Mouse (Mus musculus): ENCODE results near the gene Dcp1a. TPM values are rescaled to one million over a fixed set of nuclear protein-coding genes. Genes with fewer than 3 reads are reported as not detected.

Gene Dcp1a
- 17.3 and 19.6 TPM in 2 replicates for polyA plus RNA-seq (2015; fragmentation: Nextera tagmentation; extraction: Ambion mirVana)

- H3K9me3 ChIP-seq, result no peaks in the 10 kb centered on the region
Measured at GRCm38 (mm10) chr14:30479361-30479948, at the start of gene Dcp1a. Gene Dcp1a, plus strand, starts transcription at chr14:30479535.

GRCm38 (mm10) chr14:30429606-30430005, 49.7 kb upstream of the Dcp1a start:
- no peak overlapping the region for H3K9ac ChIP-seq
- 79% methylated on average over 9 of the region's 9 CpGs for WGBS
- H3K36me3 ChIP-seq (replicated peaks), result no peaks in the 10 kb centered on the region
- H3K27me3 ChIP-seq (replicated peaks), result no peaks in the 10 kb centered on the region
- no peak overlapping the region for H3K27ac ChIP-seq
- H3K4me2 ChIP-seq, result no peak overlapping the region
- H3K4me1 ChIP-seq, result no peaks in the 10 kb centered on the region
- no peak for ATAC-seq (replicated peaks)
- no peak overlapping the region for H3K4me3 ChIP-seq
- no peaks in the 10 kb centered on the region for H3K9me3 ChIP-seq

More at GRCm38 (mm10) chr14:30479361-30479948, at the start of gene Dcp1a:
- peak; percentile 100 for ATAC-seq (replicated peaks)
- Histone ChIP-seq H3K27me3 (replicated peaks) (no peaks in the 10 kb centered on the region), H3K4me1 (peaks cover 19% of the 10 kb centered on the region), H3K9ac (peak within 1 kb of the TSS; percentile 92), H3K4me2 (peak within 1 kb of the TSS; percentile 73), H3K4me3 (peak within 1 kb of the TSS; percentile 90), H3K36me3 (replicated peaks) (peaks cover 5% of the 10 kb centered on the region; the same call in 1 of the 2 replicates), H3K27ac (peak within 1 kb of the TSS; percentile 82)
- under 1% methylated on average over 39 of the region's 39 CpGs for WGBS

GRCm38 (mm10) chr14:30430026-30430425, 49.3 kb upstream of the Dcp1a start:
- no peaks in the 10 kb centered on the region for H3K27me3 ChIP-seq (replicated peaks)
- H3K4me1 ChIP-seq, result no peaks in the 10 kb centered on the region
- no peak for ATAC-seq (replicated peaks)
- no peak overlapping the region for H3K27ac ChIP-seq
- WGBS, result 90% methylated on average over 9 of the region's 9 CpGs
- no peaks in the 10 kb centered on the region for H3K36me3 ChIP-seq (replicated peaks)
- H3K4me3 ChIP-seq, result no peak overlapping the region
- no peaks in the 10 kb centered on the region for H3K9me3 ChIP-seq
- no peak overlapping the region for H3K4me2 ChIP-seq
- no peak overlapping the region for H3K9ac ChIP-seq

- Histone ChIP-seq H3K9ac (no peak overlapping the region), H3K4me1 (no peaks in the 10 kb centered on the region), H3K36me3 (replicated peaks) (no peaks in the 10 kb centered on the region), H3K27ac (no peak overlapping the region), H3K9me3 (no peaks in the 10 kb centered on the region), H3K27me3 (replicated peaks) (no peaks in the 10 kb centered on the region), H3K4me3 (no peak overlapping the region), H3K4me2 (no peak overlapping the region)
- no peak for ATAC-seq (replicated peaks)
- 54% methylated on average over 5 of the region's 5 CpGs for WGBS
Measured at GRCm38 (mm10) chr14:30430446-30430845, 48.9 kb upstream of the Dcp1a start.

GRCm38 (mm10) chr14:30435316-30435715, 44.0 kb upstream of the Dcp1a start:
- H3K27ac ChIP-seq, result no peak overlapping the region
- H3K4me2 ChIP-seq, result no peak overlapping the region
- H3K9me3 ChIP-seq, result no peaks in the 10 kb centered on the region
- ATAC-seq (replicated peaks), result no peak
- H3K36me3 ChIP-seq (replicated peaks), result no peaks in the 10 kb centered on the region
- H3K4me1 ChIP-seq, result no peaks in the 10 kb centered on the region
- no peak overlapping the region for H3K4me3 ChIP-seq
- H3K27me3 ChIP-seq (replicated peaks), result no peaks in the 10 kb centered on the region
- WGBS, result 88% methylated on average over 5 of the region's 5 CpGs
- no peak overlapping the region for H3K9ac ChIP-seq

GRCm38 (mm10) chr14:30439915-30440314, 39.4 kb upstream of the Dcp1a start:
- no peak for ATAC-seq (replicated peaks)
- 81% methylated on average over 3 of the region's 3 CpGs for WGBS
- no peak overlapping the region for H3K27ac ChIP-seq

GRCm38 (mm10) chr14:30455801-30456595, 23.3 kb upstream of the Dcp1a start:
- Histone ChIP-seq H3K27ac (no peak overlapping the region), H3K9ac (peak overlapping the region; percentile 13; the same call in 1 of the 2 replicates), H3K4me3 (no peak overlapping the region), H3K27me3 (replicated peaks) (no peaks in the 10 kb centered on the region), H3K36me3 (replicated peaks) (no peaks in the 10 kb centered on the region), H3K4me2 (peak overlapping the region; percentile 24), H3K9me3 (no peaks in the 10 kb centered on the region), H3K4me1 (peaks cover 4% of the 10 kb centered on the region; the same call in 1 of the 2 replicates)
- WGBS, result 11% methylated on average over 12 of the region's 13 CpGs
- ATAC-seq (replicated peaks), result no peak

More at GRCm38 (mm10) chr14:30439915-30440314, 39.4 kb upstream of the Dcp1a start:
- H3K9ac ChIP-seq, result no peak overlapping the region
- H3K4me3 ChIP-seq, result no peak overlapping the region
- H3K9me3 ChIP-seq, result no peaks in the 10 kb centered on the region
- H3K36me3 ChIP-seq (replicated peaks), result no peaks in the 10 kb centered on the region
- H3K27me3 ChIP-seq (replicated peaks), result no peaks in the 10 kb centered on the region
- no peaks in the 10 kb centered on the region for H3K4me1 ChIP-seq
- H3K4me2 ChIP-seq, result no peak overlapping the region

- Histone ChIP-seq H3K27ac (no peak overlapping the region), H3K4me2 (no peak overlapping the region), H3K36me3 (replicated peaks) (no peaks in the 10 kb centered on the region), H3K9me3 (no peaks in the 10 kb centered on the region), H3K9ac (no peak overlapping the region), H3K27me3 (replicated peaks) (no peaks in the 10 kb centered on the region), H3K4me1 (peaks cover 4% of the 10 kb centered on the region; the same call in 1 of the 2 replicates), H3K4me3 (no peak overlapping the region)
- ATAC-seq (replicated peaks), result no peak
- WGBS, result 73% methylated on average over 7 of the region's 7 CpGs
Measured at GRCm38 (mm10) chr14:30457436-30457835, 21.9 kb upstream of the Dcp1a start.

- Histone ChIP-seq H3K36me3 (replicated peaks) (no peaks in the 10 kb centered on the region), H3K4me1 (peaks cover 4% of the 10 kb centered on the region; the same call in 1 of the 2 replicates), H3K4me2 (no peak overlapping the region), H3K27ac (no peak overlapping the region), H3K27me3 (replicated peaks) (no peaks in the 10 kb centered on the region), H3K4me3 (no peak overlapping the region), H3K9ac (no peak overlapping the region), H3K9me3 (no peaks in the 10 kb centered on the region)
- 52% methylated on average over 2 of the region's 2 CpGs for WGBS
- ATAC-seq (replicated peaks), result no peak
Measured at GRCm38 (mm10) chr14:30457897-30458296, 21.4 kb upstream of the Dcp1a start.

- ATAC-seq (replicated peaks), result no peak
- Histone ChIP-seq H3K4me2 (no peak overlapping the region), H3K4me3 (no peak overlapping the region), H3K36me3 (replicated peaks) (no peaks in the 10 kb centered on the region), H3K27ac (no peak overlapping the region), H3K4me1 (peaks cover 4% of the 10 kb centered on the region; the same call in 1 of the 2 replicates), H3K9me3 (no peaks in the 10 kb centered on the region), H3K27me3 (replicated peaks) (no peaks in the 10 kb centered on the region), H3K9ac (no peak overlapping the region)
- WGBS, result 90% methylated on average over 3 of the region's 3 CpGs
Measured at GRCm38 (mm10) chr14:30458820-30459219, 20.5 kb upstream of the Dcp1a start.

GRCm38 (mm10) chr14:30459891-30460523, 19.3 kb upstream of the Dcp1a start:
- H3K9ac ChIP-seq, result no peak overlapping the region
- H3K27me3 ChIP-seq (replicated peaks), result no peaks in the 10 kb centered on the region
- no peaks in the 10 kb centered on the region for H3K9me3 ChIP-seq
- H3K4me3 ChIP-seq, result no peak overlapping the region
- WGBS, result 5% methylated on average over 14 of the region's 14 CpGs
- no peaks in the 10 kb centered on the region for H3K36me3 ChIP-seq (replicated peaks)
- H3K4me2 ChIP-seq, result no peak overlapping the region
- peak; percentile 75; the same call in 1 of the 2 replicates for ATAC-seq (replicated peaks)
- no peak overlapping the region for H3K27ac ChIP-seq
- H3K4me1 ChIP-seq, result peaks cover 4% of the 10 kb centered on the region; the same call in 1 of the 2 replicates

GRCm38 (mm10) chr14:30463312-30463711, 16.0 kb upstream of the Dcp1a start:
- WGBS, result 87% methylated on average over 4 of the region's 4 CpGs
- H3K9ac ChIP-seq, result no peak overlapping the region
- no peak overlapping the region for H3K4me3 ChIP-seq
- H3K27ac ChIP-seq, result no peak overlapping the region
- H3K27me3 ChIP-seq (replicated peaks), result no peaks in the 10 kb centered on the region
- no peak for ATAC-seq (replicated peaks)
- no peak overlapping the region for H3K4me2 ChIP-seq
- H3K4me1 ChIP-seq, result no peaks in the 10 kb centered on the region
- H3K9me3 ChIP-seq, result no peaks in the 10 kb centered on the region
- H3K36me3 ChIP-seq (replicated peaks), result no peaks in the 10 kb centered on the region

Measured in midbrain, embryonic 15.5 days (tissue).